Mouse (Mus musculus): Measurements from ENCODE around the gene Tmem179b.

Gene Tmem179b

DNA sequence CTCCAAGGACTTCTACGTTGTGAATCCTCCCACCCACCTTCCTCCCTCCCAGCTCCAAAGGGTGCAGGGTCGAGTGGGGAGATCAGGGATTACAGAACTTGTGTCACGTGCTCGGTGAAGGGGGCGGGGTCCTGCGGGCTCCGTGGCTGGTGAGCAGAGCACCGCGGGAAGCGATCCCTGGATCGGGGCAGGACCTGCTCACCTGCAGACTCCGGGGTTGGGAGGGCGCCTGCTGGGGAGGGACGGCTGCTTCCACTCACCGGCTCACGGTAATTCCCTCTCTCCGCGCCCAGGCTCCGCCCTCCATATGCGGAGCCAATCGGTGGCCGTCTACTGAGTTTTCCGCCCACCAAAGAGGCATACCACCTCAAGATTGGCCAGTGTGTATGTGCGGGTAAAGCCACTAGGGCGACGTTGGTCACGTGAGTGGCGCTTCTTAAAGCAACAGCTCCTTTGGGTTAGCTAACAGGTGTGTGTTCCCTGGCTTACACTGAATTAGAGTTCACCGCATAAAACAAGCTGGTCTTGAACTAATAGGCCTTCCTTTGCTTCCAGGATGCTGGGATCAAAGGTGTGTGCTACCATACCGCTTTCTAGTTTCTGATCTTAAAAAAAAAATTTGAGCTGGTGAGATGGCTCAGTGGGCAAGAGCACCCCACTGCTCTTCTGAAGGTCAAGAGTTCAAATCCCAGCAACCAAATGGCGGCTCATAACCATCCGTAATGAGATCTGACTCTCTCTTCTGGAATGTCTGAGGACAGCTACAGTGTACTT is 11.9 kb upstream of the Tmem179b start, which contains the start of gene Taf6l:
TSS of gene Taf6l (minus strand) at position 410 of the 774 bp plus-strand sequence.
- peak; percentile 97 for DNase-seq (ENCODE audit: low read depth, low spot score)

DNA sequence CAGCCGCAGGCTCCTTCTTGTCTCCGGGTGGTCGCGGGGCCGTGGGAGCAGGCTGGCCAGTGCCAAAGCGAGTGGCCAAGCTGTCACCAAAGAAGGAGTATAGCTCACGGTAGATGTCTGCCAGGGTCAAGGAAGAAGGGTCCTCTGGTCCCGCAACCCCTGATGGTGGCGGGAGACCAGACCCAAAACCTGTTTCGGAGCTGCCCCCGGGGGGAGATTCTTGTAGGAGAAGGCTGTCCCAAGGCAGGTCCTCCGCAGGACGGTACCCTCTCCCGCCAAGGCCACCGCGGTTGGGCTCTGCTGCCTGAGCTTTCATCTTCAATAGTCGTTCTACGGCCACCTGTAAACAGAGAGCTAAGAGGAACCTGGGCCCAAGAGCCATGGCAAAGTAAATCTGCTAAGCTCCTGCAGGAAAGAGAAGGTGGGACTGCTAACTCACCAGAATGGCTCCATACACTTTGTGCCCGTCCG is 719 bp upstream of the Tmem179b start:
- no peak for DNase-seq (ENCODE audit: low read depth, low spot score)

DNA sequence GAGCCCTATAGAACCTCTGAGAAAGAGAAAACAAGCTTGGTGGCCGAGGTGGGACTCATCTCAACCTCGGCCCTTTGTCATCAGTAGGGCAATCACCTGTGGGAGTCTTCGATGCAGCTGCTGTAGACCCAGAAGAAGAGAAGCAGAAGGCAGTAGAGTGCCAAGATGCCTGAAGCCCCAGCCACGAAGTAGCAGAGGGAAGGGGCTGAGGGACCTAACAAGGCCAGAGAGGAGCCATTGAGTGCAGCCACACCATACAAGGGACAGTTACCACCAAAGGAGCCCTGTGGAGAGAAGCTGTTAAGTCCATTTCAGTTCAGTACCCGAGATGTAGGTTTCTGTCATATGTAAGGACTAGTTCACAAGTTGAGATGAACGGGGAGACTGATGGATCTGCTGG is 858 bp downstream of the Tmem179b start:
- no peak for DNase-seq (ENCODE audit: low read depth, low spot score)

DNA sequence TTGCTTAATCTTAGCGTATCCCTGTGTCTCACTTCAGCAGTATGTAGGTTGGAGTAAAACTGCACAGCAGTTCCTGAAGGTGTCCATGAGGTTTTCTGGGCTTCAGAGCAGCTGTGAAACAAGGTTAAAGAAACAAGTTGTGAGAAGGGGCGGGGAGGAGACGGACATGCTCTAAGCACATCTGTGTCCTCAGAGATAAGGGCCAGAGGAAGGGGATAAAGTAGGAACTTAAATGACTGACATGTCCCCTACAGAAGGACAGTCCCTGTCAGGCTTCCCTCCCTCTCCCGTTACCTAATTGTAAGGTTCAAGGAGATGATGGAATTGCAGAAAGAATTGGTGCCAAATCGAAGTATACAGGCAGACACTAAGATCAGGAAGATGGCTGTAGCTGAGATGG is 1.3 kb downstream of the Tmem179b start:
- no peak for DNase-seq (ENCODE audit: low read depth, low spot score)

DNA sequence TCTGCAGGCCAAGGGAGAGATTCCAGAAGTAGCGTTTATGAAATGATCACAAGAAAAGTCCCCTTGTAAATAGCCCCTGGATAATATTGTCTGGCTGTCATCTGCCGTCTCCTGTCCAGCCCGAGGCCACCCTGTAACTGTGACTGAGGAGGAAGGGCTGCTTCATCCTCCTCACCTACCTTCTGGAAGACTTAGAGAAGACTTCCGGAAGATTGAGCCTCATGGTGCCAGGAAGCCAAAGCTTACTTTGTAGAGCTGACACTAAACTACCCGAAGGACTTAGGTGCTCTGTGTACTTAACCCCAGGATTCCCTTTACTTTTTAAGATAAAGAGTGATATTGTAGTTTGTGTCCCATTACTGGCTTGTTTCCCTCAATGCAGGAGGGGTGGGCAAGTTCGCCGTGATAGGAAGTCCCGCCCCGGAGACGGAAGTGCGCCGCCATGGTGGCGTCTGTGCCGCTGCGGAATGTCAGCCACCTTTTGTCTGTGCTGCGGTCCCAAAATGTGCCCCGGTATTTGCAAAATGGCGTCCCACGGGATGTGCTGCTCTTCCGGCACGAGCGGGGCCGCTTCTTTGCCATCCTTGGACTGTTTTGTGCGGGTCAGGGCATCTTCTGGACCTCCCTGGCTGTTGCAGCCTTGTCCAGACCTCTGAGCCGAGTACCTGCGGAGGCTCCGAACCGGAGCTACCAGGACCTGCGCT is 3.5 kb downstream of the Tmem179b start, which contains the start of gene Tmem223:
TSS of gene Tmem223 (plus strand) at position 430 of the 704 bp plus-strand sequence.
- DNase-seq (ENCODE audit: low read depth, low spot score), result peak; percentile 45

DNA sequence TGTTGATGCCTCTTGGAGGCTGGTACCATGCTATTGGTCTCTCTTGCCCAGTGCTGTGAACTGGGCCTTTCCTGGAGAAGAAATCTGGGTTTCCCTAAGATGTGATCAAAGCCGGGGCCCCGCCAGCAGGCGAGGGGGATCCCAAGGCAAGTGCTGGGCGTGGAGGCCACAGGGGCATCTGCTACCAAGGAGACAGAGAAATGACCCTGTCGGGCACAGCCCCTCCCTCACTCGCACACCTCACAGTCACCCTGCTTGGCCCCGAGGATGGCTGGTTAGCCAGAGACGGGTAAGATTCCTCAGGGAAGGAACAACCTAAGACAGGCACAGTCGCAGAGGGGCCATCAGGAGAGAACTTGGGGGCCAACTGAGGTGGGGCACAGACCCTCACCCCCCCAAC is 8.7 kb downstream of the Tmem179b start:
- DNase-seq (ENCODE audit: low read depth, low spot score), result no peak

DNA sequence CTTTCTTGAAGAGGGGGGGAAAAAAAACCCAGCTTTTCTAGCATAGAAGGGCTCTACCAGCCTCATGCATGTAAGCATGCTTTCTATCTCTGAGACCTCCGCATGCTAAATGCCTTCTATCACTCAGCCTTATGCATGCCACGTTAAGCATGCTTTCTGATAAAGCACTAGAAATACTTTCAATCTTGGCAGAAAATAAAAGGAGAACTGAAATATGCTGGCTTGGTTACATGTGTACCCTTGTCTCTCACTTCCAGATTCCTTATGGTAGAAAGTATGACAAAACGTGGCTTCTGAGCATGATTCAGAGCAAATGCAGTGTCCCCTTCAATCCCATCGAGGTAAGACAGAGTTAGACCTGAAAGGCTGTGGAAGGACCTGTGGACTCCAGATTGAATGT is 11.0 kb downstream of the Tmem179b start:
- DNase-seq (ENCODE audit: low read depth, low spot score), result no peak

DNA sequence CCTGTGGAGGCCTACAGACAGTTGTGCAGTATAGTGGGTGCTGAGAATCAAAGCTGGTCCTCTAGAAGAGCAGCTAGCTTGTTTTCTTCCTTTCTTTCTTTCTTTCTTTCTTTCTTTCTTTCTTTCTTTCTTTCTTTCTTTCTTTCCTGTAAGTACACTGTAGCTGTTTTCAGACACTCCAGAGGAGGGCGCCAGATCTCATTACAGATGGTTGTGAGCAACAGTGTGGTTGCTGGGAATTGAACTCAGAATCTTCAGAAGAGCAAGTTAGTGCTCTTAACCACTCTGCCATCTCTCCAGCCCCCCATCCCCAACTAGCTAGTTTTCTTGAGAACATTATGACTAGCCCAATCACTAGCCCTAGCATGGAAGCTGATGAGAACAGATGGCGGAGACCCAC is 13.5 kb downstream of the Tmem179b start:
- no peak for DNase-seq (ENCODE audit: low read depth, low spot score)

DNA sequence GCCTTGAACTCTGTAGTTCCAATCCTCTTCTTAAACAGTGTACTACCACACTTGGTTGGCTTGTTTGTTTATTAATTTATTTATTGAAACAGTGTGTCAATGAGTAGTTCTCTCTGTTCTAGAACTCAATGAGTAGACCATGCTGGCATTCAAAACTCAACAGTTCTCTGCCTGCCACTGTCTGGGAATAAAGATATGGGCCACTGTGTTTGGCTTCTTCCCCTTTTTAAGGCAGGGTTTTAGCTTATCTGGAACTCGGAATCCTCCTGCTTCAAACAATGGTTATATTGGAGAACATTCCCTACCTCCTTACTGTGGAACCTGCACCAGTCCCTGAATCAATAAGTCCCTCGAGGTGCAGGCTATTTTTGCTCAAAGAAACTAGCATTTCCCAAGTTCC is 15.4 kb downstream of the Tmem179b start:
- DNase-seq (ENCODE audit: low read depth, low spot score), result no peak

DNA sequence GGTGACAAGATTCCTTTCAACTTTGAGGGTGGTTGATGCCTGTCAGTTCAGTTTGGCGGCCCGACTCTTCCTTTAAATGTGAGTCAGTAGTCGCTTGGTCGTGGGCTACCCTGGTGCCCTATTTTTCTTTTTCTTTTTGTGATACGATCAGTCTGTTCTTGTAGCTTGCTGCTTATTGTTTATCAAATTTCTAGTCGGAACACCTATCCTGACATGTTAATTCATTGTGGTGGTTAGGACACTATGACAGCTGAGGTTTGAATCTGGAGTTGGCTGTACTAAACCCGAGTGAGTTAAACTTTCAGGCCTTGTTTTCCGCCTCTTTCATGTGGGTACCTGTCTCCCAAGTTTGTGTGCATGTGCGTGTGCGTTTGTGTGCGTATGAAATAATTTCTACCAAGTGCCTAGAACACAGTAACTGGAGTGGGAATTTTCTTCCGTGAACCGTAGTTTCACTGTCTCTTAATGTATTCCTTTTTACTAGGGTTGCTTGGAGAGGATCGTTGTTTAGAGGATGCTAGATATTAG is 16.7 kb downstream of the Tmem179b start:
- no peak for DNase-seq (ENCODE audit: low read depth, low spot score)

DNA sequence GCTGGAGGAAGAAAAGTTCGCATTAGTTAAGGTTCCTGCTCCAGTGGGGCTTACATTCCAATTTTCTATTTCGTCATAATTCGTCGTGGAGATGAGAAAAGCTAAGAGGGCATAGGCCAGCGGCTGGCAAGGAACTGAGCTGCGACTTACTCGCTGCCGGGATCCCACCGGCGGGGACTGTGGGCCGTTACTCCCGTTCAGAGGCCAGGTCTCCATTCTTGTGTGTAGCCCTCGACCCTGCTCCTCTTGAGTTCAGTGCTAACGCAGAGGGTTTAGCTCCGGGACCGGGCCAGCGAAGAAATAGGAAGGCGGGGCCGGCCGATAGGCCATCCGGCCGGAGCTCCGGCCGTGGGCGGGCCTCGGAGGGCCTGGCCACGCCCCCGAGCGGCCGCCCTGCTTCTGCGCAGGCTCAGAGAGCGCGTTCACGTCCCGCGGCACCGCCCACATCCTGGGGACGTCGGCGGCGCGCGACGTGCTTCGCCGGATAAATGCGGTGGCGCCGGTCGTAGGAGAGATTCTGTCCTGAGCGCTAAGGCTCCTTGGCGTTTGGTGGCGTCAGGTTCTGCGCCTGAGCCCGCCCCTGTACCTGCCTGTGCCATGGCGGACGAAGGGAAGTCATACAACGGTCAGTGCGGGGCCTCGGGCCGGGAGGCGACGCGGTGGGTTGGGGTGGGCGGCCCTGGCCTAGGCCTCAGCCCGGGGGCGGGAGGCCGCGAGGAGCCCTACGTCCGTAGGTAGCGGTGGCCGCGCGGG is 17.5 kb downstream of the Tmem179b start, which contains the start of gene Nxf1:
TSS of gene Nxf1 (plus strand) at position 439 of the 753 bp plus-strand sequence.
- DNase-seq (ENCODE audit: low read depth, low spot score), result peak; percentile 93

DNA sequence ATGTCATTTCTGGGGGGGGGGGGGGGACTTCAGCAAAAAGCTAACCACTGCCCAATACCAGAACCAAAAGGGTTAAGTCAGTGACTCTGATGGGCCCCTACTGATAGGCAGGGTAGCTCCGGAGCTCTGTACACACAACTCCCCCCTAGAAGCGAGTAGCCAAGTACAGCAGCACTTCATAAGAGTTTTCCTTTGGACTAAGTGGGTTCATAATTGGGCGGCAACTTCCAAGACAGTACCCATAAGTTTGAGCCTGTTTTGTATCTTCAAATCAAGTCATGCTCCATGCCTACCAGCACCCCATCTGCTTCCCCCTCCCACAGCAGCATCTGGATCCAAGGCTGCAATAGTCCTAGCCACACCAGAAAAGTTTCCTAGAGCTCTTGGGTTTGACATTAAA is 18.6 kb downstream of the Tmem179b start:
- DNase-seq (ENCODE audit: low read depth, low spot score), result no peak

DNA sequence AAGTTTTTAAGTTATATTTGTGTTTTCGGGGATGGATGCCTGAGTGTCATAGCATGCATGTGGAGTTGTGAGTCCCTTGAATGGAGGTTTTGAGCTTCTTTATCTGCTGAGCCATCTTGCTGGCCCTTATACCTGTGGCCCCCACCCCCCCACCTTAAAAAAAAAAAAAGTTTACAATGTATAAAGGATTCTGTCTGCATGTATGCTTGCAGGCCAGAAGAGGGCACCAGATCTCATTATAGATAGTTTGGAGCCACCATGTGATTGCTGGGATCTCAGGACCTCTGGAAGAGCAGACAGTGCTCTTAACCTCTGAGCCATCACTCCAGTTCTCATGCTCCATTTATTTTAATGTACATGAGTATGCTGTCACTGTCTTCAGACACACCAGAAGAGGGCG is 26.9 kb downstream of the Tmem179b start:
- no peak for DNase-seq (ENCODE audit: low read depth, low spot score)

DNA sequence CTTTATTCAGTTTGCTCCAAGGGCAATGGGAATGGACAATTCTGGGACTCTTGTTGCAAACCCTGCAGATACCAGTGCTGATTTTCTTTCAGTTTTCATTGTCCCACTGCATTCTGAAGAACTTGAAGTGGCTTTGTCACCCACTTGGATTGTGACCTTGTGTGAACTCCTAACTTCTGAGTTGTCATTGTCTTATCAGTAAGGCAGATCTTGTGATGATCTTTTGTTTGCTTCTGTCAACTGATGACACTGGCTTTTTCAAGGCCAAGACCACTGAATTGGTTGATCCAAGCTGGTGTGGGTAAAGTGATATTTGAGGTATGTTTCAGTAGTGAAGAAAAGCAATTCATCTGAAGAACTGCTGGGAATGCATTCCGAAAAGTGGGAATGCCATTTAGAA is 28.9 kb downstream of the Tmem179b start:
- no peak for DNase-seq (ENCODE audit: low read depth, low spot score)

DNA sequence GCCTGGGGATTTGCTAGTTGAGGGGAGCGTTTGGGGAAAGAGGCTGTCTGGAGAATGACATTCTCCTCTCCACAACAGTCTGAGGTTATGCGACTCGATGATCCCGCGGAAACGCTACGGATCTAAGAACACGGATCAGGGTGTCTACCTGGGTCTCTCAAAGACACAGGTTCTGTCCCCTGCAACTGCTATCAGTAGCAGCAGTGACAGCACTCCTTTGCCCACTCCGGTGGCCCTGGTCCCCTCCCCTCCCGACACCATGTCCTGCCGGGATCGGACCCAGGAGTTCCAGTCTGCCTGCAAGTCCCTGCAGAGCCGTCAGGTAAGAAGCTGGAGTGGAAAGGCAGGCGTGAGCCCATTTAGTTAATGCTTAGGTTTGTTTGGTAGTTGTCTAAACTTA is 32.1 kb downstream of the Tmem179b start:
- no peak for DNase-seq (ENCODE audit: low read depth, low spot score)

DNA sequence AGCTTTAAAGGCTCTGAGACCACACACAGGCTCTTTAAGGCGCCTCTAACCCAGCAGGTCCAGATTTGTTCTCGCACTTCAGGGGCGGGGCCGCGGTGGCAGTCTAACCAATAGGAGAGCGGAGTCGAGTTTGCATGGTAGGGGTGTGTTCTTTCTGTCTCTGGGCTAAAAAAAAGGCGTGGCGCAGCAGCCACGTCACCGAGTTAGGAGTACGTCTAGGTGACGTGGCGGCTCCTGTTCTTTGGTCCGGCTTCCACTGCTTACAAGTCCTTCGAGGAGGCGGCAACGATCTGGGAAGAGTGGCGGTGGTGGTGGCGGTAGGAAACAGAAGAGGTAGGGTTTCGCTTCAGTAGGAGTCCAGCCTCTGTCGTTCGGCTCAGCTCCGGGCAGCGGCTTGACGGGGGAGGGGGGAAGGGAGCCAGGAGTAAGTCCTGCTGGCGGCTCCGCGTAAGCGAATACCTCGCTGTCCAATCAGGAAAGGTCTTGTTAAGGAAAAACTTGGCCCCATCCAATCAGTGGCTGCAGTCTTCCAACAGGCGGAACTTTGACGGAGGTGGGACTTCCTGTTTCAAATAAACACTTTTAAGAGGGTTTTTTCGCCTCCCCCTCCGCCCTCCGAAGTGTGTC is 32.9 kb downstream of the Tmem179b start, which contains the start of gene Stx5a:
TSS of gene Stx5a (plus strand) at position 171 of the 627 bp plus-strand sequence.
- DNase-seq (ENCODE audit: low read depth, low spot score), result peak; percentile 92

DNA sequence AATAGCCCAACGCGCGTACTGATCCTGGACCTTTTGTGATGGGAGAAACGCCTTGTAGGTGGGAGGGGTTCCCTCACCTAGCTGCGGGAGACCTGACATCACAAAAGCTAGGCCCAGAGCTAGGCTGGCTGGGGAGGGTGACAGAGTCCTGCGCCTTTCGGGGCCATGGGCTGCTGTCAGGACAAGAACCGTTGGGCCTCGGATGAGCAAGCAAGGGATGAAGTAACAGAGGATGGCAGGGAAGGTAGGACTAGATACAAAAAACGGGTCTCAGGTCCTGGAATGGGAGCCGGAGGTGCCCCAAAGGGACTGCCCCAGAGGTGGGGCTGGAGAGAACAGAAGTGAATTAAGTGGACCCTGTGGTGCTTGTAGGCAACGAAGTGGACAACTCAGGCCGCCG is 33.7 kb downstream of the Tmem179b start, which contains the start of gene 1700092M07Rik:
TSS of gene 1700092M07Rik (plus strand) at position 116 of the 400 bp plus-strand sequence.
- no peak for DNase-seq (ENCODE audit: low read depth, low spot score)

DNA sequence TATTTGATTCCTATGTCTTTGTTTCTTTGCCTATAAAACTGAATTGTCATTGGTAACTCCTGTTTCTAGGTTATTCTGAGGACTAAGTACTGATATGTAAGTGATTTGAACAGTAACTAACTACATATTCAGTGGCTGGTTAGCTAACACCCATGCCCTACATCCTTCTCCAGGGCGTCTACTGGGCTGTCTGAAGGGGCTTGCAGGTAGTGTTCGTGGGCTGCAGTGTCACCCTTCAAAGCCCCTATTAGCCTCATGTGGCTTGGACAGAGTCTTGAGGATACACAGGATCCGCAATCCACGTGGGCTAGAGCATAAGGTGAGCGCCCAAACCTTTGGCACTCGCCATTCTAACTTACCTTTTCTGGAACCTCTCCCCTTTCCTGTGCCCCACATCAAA is 34.6 kb downstream of the Tmem179b start:
- no peak for DNase-seq (ENCODE audit: low read depth, low spot score)

DNA sequence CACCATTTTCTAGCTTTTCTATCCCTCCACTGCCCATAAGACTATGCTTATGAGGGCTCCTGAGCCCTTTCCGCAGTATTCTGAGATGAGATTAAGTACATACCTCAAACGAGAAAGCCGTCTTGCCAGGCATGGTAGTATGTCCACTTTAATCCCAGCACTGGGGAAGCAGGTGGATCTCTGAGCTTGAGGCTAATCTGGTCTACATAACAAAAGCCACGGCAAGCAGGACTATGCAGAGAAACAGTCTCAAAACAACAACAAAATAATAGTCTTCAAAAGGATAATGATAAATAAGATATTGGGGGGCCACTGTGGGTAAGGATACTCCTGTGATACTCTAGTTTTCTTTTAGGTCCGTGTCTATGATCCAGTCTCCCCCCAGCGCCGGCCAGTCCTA is 35.4 kb downstream of the Tmem179b start:
- no peak for DNase-seq (ENCODE audit: low read depth, low spot score)

DNA sequence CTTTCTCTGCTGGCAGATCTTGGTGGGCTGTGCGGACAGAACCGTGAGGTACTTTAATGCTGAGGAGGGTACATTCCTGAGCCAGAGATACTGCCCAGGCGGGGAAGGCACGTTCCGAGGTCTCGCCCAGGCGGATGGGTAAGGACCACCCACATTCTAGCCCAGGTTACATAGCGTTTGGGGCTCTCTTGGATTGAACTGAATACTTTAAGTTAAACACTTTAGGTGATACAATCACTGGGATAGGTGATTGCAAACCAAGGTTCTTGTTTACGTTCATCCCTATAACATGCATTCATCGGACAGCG is 38.2 kb downstream of the Tmem179b start:
- DNase-seq (ENCODE audit: low read depth, low spot score), result no peak

All from WW6 (cell line).